Mouse (Mus musculus): Measurements from ENCODE around the gene Glis3.

The Glis3 gene

DNA sequence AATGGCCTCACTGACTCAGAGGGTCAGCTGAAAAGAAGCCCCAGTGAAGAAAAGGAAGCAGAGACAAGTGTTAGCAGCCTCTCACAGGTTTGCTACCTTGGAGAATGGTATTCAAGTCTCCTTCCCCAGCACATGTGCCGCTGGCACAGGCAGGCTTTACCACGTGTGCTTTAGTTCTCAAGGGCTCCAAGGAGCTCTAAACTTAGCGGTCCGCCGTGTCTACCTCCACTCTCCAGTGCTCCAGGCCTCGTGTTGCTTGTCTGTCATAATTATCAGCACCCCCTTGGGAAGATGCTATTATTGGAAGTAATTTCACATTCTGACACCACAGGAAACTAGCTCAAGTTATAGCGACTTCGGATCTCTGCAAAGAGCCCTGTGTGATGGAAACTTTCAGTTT is 344.0 kb downstream of the Glis3 start:
- in situ Hi-C loops (cut with MboI, MseI), result no loop called here

DNA sequence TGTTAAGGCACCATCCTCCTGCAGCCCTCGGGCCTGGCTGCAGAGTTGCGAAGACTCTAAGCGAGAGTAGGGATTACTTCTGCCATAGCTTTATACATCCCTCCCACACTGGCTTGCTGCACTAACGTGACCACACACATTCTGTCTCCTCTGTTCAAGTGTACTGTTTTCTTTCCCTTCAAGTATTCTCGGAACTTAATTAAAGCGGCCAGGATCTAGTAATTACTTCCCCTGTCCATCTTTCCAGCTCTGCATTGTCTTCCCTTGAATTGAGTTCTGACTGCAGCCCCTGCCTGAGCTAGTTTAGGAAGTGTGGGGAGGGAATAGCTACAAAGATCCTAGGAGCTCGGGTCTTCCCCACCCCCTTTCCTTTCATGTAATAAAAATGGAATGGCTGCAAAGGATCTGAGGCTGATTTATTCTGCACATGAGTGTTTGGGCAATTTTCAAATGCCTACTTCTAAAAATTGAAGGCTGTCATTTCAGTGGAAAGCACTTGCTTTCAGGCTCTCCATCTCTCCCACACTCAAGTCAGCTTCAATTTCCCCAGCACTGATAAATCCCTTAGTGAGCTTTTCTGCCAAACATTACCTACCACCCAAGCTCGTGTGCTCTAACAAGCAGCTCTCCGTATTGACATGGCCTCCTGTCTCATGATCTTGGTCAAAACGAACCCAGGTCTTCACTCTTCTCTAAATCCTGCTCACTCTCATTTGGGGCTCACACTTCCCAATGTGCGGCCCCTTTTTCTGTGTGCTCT is 346.7 kb downstream of the Glis3 start:
- in situ Hi-C loops (cut with MboI, MseI), result no loop called here

DNA sequence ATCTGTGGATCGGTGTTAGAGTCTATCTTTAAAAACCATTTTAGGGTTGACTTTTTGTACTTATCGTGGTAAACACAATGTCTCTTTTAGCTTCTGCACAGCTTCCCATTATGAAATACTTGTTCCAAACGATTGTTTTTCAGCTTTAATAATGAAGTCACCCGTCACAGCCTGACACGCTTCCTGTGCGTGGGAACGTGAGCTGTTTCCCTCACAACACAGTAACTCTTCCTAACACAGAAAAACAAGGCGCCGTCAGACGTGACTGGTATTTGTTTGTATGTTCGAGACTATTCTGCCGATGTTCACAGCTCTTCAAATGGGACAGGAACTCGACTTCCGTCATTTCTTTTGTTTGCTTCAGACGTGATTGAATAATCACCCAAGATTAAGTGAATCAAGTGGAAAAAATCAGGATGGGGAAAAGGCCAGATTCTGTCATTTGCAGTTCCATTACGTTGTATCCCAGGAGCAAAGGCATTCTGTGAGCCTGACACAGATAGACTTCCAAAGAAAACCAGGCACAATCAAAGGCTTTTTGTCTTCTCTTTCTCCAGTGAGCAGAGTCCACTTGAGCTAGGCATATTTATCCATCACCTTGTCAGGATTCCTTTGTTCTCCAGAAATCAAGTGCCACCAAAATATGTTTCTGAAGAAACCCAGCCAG is 351.3 kb downstream of the Glis3 start:
- in situ Hi-C loops (cut with MboI, MseI), result loop anchor here (5.0 kb wide), 1 partner anchor 86 kb away; no protein-coding TSS in a partner anchor

DNA sequence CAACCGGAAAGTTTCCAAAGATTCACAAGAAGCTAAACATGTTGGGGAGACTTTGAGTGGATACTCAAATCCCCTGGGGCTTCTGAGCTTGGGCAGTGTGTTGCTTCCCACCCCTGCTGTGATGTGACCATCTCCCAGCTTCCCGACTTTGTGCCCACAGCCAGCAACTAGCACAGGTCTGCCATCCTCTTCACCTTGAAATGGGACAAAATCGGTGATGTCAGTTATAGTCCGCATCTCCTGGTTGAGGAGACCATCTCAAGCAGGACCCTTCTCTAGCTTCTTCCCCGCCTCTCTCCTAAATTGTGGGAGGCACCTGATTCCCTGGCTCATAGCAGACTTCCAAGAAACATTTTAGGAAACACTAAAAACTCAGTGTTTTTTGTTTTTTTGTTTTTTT is 352.3 kb downstream of the Glis3 start:
- in situ Hi-C loops (cut with MboI, MseI), result loop anchor here (5.0 kb wide), 1 partner anchor 85 kb away; no protein-coding TSS in a partner anchor

DNA sequence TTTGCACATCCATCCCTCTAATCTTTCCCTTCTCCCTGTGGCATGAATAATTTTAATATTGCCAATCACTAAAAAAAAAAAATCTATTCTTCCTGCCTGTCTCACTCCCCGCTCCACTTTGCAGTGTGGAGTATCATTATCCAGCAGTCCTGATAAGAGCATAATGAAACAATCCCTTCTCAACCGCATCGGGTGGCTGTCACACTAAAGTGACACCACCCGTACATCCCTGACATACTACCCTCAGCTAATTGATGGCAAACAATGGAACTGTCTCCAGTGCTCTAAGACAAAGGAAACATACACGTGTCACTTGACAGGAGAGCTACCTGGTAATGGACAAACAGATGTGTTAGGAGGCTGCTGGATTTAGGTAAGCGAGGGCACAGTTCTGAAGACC is 373.8 kb downstream of the Glis3 start:
- in situ Hi-C loops (cut with MboI, MseI), result no loop called here

DNA sequence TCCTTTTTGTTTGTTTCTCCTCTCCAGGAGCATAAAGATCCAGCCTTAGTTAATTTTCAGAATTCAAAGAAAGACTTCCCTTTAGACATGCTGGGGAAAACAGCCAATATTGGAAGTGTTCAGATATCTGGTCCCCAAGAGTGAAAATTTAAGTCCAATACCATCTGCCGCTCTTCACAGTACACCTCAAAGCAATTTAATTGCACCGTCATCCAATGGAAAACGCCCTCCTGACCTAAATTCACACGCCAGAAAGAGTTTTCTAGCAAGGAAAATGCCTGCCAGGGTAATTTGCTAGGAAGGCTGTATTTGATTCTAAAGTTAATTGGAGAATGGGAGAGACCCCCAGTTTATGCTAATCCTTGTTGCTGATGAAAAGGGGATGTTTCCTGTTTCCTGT is 374.4 kb downstream of the Glis3 start:
- in situ Hi-C loops (cut with MboI, MseI), result no loop called here

DNA sequence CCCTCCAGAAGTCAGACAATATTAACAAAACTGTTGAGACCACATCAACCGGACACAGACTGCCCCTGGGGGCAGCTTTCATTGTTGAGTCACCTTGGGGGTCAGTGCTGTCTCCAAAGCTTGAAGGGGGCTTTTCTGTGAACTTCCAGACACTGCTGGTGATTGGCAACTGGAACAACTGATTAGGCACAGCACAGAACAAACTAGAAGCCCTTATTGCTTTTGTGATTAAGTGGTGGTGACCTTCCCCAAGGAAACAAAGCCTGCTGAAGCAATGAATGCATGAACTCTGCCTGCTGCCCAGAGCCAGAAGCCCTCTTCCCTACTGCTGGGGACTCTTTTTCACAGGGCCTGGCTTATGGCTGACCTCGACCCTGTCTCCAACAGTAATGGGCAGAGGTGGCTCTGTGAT is 377.0 kb downstream of the Glis3 start:
- in situ Hi-C loops (cut with MboI, MseI), result no loop called here

DNA sequence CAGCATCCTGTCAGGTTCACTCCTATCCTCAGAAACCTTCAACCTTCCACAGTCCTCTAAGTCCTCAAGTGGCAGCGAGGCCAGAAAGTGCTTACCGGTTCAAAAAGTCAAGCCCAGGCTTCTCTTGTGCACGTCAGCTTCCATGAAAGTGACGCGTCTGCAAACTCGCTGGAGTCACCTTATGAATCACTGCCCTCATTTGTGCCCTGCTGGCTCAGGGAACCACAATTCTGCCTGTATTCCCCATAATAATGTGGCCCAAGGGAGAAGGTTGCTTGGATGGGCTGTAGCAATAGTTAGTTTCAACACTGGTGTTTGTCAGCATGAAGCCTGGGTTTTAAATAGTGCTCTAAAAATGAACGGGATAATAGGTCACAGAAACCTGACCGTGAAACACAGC is 379.7 kb downstream of the Glis3 start:
- in situ Hi-C loops (cut with MboI, MseI), result no loop called here

DNA sequence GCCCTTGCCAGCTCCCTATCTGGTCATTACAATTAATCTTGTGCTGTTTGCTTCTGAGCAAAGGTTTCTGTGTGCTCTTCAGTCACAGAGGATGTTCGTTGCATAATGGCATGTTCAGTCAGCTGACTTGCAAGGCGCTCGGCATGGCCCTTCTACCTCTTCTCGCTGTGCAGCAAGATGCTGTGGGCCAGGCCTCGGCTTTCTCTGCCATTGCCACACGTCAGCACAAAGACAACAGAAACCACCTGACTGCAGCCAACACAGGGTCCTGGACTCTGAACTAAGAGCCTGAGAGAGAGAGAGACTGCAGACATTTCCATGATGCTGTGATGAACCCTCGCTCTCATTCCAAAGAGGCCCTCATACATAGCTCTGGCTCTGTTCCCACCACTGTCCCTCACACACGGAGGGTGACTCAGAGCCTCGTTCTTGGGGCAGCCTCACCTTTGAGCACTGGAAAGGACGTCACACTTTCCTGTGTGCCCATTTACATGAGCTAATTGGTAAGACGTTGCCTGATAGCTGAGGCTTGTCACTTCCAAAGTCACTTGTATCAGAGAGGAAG is 380.6 kb downstream of the Glis3 start:
- in situ Hi-C loops (cut with MboI, MseI), result no loop called here

DNA sequence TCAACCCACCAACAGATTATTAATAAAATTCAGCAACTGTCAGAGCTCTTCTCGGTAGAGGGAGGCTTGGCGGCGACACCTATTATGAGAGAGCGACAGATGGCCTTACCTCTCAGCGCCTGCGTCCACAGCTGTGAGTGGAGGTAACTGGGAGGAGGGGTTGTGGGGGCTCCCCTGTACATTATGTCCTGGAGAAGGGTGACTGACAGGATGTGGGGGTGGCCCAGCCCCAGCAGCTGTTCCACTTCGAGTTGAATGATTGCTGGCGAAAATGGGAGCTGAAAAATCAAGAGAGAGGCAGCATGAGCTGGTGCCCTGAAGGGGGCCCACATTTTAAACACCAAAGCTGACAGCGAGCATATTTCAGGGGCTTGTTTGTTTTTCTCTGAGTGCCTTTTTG is 381.2 kb downstream of the Glis3 start:
- in situ Hi-C loops (cut with MboI, MseI), result no loop called here

DNA sequence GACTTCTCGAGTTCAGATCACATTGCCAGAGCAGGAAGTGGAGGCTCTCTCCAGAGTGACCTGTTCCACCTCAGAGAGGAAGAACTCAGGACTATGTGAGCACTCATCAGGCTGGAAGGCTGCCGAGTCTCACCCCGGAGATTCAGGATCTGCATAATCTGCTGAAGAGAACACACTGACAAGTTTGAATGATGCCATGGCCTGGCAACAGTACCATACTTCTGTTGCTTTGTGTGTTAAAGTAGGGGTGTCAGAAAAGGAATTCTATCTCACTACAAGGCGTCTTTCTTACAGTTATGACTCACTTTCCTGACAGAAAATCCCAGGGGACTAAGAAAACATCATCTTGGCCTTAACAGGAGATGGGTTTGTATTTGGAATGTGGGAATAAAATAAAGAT is 388.3 kb downstream of the Glis3 start:
- in situ Hi-C loops (cut with MboI, MseI), result no loop called here

DNA sequence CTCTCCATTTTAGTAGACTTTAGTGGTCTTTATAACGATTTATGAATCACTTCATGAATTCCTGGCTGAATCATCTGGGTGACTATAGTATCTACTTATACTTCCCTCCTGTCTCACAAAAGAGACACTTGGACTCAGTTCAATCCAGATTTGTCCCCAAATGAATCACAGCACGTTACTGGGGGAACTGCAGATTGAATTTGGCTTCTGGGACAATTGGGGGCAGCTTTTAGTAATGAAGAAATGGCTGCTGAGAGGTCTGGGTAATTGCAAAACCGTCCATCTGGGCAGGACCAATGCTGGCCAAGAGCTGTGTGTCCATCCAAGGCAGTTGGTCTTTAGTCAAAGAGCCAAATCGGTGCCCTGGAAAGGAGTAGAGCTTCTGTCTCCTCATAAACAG is 390.4 kb downstream of the Glis3 start:
- in situ Hi-C loops (cut with MboI, MseI), result no loop called here

DNA sequence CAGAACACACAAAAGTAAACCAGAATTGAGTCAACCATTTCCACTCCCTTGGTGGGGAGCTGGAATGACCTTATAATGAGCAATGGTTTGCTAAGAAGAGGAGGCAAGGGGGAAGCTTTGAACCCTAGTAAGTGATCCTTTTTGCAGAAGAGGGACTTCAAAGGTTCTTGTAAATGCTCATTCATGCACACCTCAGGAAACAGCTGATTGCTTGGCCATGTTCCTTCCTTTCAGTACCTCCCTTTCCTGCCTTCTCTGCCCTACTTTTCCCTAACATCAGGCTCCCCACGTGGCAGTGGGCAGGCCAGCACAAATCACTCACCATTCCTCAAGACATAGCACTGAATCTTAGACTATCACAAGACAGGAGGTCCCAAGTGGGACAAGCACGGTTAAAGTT is 392.4 kb downstream of the Glis3 start:
- in situ Hi-C loops (cut with MboI, MseI), result no loop called here

DNA sequence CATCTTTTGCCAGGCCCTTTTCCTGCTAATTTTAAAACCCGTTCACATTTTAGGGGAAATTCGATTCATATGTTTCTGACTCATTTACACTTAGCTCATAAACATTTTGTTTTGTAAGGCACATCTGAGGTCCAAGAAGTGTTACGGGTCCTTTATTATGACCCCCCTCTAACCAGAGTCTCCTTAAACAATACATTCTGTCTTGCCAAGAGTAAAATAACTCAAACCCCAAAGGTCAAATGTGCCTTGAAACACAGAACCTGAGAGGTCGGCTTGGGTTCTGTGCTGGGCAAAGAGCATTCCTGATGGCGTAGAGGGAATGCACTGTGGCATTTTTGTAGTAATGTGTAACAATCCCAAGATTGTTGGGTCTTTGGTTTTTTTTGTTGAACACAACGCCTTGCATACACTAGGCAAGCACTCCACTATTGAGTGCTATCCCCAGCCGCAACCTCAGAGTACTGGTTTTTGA is 395.7 kb downstream of the Glis3 start:
- in situ Hi-C loops (cut with MboI, MseI), result no loop called here

DNA sequence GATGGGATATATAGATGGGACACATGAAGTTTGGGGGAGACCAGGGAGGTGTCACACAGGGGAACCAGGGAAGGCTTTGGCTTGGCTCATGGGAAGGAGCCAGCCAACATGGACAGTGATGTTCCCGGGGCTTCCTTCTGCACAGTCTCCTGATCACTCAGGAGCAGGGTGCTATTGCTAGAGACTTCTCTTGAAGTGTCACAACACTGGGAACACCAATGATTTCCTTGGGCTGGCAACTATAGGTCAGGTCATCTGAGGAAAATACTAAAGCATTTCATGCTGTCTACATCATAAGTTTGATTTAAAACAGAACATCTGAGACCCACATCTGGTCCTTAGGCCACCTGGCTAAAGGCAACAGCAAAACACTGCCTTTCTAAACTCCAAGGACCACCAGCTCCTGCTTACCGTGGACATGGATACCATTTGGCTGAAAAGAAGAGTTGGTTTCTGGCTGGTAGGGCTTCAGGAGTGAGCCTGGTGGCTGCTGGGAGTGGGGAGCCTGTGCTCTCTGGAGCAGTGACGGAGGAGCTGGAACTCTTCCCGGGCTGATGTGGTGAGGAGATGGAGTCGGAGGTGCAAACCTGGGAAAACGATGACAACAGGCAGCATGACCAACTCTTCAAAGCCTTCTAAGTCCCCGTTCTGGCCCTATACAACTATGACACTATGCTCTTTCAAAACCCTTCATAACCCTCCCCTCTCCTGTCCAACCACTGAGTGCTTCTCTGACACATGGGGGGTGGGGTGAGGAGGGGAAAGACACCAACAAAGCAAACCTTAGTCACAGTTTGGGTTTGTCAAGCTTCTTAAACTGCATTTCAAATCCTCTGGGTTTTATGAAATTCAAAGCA is 396.4 kb downstream of the Glis3 start:
- in situ Hi-C loops (cut with MboI, MseI), result no loop called here

DNA sequence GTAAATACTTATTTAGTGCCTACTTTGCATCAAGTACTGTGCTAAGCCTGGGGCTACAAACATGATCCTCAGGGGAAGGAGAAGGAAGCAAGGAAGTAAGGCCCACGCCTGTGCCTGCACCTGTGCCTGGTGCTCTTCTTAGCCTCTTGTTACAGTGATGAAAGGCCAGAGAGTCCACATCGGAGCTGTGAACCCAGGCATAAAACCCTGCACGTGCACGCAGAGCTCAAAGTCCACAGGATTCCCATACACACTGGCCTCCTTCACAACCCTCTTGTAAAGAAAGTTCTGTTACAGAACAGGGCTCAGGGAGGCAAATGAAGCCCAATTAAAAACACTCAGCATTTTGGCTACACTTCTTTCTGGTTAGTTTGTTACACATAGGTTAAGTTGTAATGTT is 398.5 kb downstream of the Glis3 start:
- in situ Hi-C loops (cut with MboI, MseI), result no loop called here

DNA sequence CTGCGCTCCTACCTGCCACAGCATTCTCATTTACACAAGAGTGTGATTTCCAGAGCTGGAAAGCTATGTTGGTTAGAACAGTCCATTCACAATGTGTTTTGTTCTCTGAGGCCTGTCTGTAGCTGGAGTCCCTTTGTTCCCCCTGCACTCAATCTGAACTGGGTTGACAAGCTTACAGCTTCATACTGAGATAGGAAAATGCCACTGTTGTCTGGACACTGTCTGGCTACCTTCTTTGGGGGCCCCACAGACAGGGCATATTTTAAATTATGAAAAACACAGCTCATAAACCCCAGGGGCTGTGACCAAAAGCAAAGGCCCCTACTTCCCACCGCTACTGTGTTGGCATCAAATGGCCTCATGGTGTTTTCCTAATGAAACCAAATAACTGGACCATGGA is 402.8 kb downstream of the Glis3 start:
- in situ Hi-C loops (cut with MboI, MseI), result no loop called here

DNA sequence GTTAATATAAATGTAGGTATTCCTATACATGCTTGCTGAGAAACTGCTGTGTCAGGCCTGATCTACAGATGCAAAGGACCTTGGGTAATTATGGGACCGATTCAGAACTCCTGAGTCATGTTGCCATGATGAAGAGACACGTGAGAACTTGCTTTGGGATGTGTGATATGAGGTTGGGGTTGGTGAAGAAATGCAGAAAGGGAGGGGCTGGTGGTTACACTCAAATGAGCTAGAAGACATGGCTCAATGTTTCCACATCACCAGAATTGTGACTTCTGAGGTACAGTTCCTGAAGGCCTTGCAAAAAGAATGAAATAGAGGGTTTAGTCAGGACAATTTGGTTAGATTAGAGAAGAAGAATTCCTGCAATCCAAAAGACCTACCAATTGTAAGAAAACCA is 405.4 kb downstream of the Glis3 start:
- in situ Hi-C loops (cut with MboI, MseI), result no loop called here

DNA sequence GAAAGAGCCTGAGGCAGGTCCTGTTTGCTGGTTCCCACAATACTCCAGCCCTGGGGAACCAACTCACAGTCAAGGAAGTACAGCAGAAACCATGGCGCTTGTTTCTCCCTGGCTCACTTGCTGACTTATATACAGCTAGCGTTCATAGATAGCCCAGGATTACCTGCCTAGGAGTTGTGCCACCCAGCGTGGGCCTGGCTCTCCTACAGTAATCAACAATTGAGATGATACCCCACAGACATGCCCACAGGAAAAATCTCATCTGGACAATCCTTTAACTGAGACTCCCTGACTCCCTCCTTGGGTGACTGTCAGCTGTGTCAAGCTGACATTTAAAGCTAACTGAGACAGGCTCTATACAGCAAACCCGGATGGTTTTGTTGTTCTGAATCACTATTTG is 405.9 kb downstream of the Glis3 start:
- in situ Hi-C loops (cut with MboI, MseI), result no loop called here

DNA sequence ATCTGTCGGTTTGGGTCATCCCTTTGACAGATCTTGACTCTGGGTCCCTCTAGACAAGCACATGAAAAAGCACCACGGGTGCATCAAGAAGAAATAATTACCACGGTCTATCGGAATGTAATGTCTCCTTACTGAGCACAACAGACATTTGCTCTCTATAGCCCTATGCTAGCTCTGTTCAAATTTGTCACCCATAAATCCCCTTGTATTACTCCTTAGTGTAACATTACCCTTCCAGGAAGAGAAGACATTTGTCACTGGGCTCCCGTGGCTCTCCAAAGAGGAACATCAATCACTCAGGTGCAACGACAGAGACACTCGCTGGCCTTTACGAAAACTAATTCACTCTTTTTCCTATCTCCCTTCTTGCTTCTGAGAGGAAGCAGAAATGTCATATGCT is 413.0 kb downstream of the Glis3 start:
- in situ Hi-C loops (cut with MboI, MseI), result no loop called here

DNA sequence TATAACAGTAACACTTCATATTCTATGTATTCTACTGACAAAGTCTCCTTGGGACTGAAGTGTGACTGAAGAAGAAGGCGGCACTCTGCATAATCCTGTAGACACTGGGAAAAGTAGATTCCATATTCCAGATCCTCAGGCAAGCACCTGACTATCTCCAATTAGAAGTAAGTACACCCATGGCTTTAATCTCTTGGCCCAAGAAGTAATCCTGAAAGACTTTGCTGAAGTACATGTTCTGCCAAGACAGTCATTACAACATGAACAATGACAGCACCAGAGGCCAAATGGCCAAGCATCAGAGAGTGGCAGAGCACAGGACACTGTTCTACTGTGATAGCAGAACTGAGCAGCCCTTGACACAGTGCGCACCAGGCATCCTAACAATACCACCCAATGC is 414.1 kb downstream of the Glis3 start:
- in situ Hi-C loops (cut with MboI, MseI), result no loop called here

Measured in regulatory T cell (primary cell).